Mouse (Mus musculus) spleen, postnatal 14 days (tissue): ENCODE measurements around the gene Fas.

Experiments
- DNase-seq, 2 experiments: peaks; one replicate each; pipeline ENCODE4 v3.0.0; 2021 to 2022; ENCODE audit warnings: low spot score in 2 of 2

The Fas gene

DNA sequence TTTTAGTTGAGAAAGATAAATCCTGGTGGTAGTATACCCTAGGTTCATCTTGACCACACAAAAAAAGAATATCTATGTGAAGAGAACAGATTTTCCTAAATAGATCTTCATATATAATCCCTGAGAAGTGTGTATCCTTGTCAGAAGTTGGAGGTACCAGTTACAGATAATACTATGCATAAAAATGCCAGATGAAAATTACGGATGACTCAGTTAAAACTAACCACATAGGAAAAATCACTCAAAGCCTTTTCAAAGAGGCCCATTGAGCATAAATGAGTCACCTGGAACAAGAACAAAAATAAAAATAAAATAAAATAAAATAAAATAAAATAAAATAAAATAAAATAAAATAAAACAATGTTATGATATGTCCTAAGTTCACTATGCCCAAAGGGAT is 72.2 kb downstream of the Fas start:
- no peak for DNase-seq

DNA sequence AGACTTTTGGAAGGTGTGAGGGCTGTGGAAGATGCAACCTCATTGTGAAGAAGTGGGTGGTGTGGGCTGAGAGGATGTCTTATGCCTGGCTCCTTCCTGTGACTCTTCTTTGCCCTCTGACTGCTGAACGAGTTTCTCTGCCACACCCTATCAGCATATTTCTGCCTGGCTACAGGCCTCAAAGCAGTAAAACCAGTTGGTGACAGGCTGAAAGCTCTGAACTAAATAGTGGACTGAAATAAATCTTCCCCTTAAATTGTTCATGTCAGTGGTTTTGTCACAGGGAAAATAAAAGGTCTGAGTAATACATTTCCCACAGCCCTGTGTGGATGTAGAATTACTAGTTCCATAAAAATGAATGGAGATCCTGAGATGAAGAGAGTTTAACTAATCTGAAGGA is 79.1 kb downstream of the Fas start:
- no peak for DNase-seq

DNA sequence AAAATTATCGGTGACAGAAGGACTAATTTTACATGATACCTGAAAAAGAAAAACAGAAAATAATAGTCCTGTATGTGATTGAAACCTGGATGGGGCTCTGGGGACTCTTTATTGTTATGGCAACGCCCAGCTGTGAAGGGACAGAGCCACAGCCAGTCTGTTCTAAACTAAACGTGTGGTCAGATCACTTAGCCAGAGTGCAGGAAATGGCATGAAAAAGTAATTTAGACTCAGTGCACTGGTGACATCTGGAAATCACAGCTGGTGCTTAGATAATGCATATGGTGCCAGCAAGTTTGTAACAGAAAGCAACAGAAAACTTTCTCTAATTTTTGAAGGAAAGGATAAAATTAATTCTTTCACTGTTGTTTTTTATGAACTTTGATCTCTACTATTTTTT is 79.9 kb downstream of the Fas start:
- no peak for DNase-seq
